Mouse (Mus musculus): ENCODE results near the gene Mrps27.

The Mrps27 gene

DNA sequence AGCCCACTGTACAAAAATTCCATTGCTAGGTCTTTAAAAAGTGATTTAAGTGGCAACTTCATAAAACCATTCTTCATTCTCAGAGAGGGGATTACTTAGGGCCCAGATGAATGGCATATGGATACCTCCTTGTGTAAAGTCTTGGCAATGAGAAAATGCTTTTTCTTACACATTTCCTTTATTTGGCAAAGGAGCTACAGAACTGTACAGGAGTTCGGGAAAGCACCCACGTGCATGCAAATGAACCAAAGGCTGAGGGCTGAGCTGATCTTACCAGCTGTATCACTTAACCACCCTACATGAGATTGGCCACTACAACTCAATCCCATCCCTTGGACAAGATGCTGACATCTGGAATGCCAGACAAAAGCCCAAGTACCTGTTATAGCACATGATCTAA lies 95.6 kb downstream of the Mrps27 start:
- DNase-seq (ENCODE audit: low spot score): no peak

DNA sequence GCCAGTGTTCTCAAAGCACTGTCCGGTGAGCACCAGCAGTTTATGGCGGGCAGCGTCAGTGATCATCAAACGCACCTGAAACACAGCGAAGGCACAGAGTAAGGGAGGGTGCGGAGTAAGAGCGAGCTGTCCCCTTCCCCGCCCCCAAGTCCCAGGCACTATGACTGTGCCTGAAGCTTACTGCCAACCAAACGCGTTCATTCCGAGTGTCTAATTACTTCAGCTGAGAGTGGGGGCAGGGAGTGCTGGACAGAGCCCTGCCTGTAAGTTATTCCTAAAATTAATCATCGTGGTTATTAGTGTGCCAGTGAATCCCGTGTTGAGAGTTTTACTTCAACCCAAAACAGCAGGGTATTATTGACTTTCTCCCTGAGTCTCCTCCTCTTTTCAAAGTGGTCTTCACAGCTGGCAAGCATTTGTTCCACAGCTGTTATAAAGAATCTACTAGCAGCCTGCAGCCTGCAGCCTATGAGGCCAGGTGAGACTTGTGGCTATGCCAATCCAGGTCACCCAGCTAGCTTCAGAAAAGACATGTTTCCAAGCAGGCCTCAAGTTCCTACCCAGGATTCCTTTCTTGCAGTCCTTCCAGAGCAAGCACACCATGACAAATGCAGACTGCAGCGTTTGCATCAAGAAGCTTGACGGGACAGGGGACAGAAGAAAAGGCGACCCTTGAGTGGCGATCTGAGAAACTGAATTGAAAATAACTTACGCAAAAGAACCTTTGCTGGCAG lies 97.3 kb downstream of the Mrps27 start:
- DNase-seq (ENCODE audit: low spot score): no peak

DNA sequence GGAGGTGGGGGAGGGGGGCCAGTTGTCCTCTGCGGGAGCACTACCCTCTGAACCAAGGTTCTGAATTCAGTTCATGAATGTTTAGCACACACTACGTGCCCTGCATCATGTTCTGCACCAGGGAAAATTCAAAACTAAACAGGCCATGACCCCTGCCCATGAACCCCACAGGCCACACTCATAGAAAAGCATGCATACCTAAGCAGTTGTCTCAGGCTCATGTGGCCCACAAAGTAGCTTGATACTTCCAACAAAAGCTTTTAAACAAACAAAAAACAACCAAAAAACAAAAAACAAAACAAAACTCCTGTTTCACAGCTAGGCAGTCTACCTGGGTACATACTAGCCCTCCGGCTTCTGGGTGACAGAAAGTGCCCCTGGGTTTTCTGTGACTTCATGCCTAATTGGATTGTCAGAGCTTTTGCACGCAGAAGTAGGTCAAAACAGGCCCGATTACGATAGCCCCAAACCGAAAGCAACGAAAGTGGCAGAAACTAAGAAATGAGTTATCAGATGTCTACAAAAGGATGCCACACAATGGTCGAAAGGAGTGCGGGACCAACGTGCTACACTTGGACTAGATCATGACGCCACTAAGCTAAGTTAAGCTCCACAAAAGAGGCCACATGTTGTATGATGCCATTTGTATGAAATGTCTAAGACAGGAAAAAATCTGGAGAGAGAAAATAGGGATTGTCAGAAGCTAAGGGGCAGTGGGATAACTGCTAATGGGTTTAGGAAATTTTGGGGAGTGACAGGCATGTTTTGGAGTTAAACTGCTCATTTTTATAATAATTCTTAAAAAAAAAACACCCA lies 98.1 kb downstream of the Mrps27 start:
- no peak for DNase-seq (ENCODE audit: low spot score)

DNA sequence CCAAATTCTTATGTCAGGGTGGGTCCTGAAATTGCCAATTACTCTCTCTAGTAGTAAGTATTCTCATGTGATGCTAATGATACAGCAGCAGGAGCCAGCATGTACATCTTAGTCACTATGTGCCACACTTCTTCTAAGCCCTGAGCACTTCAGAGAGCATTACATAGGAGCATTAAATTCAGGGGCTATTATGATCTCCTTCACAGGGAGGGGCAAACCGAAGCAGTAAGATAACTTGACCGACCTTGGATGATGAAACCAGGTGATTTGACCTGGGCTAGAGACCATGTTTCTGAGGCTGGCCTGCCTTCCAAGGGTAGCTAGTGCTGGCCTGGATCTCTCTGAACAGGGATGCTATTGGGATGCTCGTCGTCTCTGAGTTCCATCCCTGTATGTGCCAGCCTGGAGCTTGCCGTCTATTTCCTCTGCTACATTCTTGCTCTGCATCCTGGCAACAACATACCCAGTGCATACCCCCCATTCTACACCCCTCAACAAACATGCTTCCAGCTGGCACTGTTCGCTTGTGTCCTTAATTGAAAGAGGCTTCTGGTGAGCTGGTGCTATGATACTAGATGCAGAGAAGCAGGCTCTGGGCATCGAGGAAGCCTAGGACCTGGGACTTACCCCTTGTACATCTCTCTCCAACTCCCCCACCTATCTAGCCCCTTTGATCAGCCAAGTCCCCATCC lies 99.0 kb downstream of the Mrps27 start:
- DNase-seq (ENCODE audit: low spot score): no peak

DNA sequence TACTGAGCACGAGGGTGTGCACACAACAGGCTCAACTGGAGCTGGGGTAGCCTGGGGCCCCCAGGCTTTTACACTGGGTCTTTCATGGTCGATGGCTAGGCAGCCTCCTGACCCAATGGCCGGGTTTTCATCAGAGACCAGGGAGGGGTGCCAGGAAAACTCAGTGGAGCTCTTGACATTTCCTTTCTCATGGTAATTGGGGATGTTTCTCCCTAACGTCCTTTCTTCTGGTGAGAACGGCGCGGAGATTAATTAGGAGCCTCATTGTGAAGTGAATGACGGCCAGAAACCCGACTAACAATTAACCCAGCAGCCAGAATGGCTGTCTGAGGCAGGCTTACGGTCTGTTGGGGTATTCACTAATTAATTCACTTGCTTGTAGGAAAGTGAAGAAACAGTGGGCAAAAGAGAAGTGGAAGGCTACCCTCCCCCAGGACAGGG lies 99.9 kb downstream of the Mrps27 start:
- DNase-seq (ENCODE audit: low spot score): no peak

DNA sequence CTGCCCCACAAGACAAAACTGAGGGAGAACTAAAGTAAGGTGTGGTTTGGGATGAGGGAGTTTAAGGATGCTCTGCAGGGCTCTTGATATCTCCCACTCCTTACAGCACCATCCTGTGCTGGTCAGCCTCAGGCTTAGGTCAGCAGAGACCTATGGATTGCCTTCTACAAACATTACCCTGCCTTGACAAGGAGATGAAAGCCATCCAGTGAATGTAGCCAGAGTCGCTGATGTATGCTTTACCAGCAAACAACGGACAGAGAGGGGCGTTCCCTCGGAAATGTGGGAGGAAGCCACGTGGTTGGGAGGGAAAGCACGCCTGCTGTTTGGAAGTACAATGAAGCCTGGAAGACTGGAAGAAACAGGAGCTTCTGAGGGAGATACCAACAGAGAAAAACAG lies 100.3 kb downstream of the Mrps27 start:
- DNase-seq (ENCODE audit: low spot score): peak; percentile 34

DNA sequence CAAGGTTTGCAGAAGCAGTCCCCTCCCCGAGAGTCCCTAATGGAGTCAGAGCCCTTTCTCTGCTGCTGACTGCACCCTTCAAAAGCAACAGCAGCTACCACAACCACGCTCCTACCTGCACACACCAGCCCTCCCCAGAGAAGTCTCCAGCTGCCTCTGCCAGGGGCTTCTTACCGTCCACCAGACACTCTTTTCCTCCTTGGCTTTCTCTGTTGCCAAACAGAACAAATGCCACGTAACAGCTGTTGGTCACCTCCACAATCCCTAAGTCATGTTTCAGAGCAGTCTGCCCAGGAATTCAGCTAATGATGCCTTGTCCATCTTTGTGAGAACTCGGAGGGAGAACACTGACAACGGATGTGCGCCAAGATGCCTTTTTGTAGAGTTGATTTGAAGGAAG lies 102.4 kb downstream of the Mrps27 start:
- no peak for DNase-seq (ENCODE audit: low spot score)

DNA sequence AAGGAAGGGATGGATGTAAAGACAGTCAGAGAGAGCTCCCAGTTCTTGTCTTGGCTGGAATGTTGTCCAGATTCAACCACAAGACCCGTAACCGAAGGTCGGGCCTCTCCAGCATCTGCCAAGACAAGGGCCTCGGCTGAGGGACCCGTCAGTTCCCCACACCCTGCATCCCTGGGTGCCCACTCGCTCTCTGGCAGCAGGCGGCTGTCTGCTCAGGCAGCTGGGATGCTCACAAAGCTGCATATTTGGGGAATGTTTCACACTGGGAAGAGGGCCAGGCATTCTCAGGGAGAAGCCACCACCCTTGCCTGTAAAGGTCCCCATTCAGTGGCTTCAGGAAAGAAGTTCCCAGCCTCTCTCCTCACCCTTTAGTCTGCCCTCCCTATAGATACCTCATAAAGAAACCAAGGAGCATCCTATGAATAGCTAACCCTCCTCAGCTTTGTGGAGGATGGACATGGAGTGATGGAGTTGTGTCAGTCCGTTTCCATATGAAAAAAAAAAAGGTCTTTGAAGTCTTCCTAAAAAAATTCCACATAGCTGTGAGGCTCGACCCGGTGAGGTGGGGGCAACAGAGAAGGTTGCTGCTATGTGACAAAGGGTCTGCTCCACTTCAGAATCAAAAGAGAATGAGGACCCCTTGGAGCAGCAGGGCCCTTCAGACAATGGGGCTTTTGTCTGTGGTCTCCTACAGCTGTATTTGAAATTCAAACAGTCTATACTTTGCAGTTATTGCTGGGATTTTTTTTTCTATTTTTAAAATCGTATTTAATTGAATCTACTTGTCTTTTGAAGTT lies 103.0 kb downstream of the Mrps27 start:
- DNase-seq (ENCODE audit: low spot score): no peak

DNA sequence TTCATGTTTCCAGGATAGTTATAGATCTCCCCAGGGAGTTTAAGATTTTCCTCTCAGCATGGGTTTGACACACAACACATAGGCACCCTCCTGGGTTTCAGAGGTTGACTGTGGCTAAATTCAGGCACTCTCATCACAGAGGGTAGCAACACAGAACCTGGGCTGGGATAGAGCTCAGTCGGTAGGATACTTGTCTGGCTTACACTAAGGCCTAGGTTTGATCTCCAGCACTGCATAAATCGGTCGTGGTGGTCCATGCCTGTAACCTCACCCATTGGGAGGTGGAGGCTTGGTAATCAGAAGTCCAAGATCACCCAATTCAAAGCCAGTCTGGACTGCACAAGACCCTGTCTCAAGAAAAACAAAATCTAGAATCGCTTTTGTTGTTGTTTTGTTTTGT lies 103.7 kb downstream of the Mrps27 start:
- no peak for DNase-seq (ENCODE audit: low spot score)

DNA sequence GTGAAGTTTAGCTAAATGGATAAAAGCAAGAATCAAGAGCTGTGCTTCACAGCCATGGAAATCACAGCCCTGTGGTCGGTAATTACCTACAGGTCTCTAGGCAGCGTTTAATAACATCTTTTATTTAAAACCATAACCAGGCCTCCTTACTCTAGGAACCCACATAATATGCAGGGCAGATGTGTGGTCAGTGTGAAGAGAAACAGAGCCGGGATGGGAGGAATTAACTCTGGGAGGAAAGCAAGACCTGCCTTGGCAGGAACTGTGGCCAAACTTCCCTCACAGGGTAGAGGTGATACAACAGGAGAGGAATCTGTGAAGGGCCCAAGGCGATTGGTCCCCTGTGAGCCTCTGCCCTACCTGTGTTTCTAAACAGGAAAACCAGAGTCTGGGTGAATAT lies 105.0 kb downstream of the Mrps27 start:
- no peak for DNase-seq (ENCODE audit: low spot score)

DNA sequence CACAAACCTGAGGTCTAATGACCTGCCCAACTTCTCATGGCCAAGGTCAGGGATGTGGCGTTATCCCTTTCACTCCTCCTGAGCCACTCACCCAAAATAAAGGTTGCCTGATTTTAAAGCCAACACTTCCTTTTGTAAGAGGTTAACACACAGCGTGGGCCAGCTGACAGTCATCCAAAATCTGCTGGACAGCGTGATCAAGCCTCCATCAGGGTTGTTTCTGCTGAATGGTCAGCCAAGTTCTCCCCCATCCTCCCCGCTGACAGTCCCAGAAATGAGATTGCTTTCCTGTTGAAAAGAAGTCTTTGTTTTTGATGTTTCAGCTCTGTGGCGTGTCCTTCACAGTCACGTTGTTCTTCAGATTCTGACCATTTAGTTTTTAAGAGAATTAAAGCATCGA lies 106.2 kb downstream of the Mrps27 start:
- DNase-seq (ENCODE audit: low spot score): no peak

DNA sequence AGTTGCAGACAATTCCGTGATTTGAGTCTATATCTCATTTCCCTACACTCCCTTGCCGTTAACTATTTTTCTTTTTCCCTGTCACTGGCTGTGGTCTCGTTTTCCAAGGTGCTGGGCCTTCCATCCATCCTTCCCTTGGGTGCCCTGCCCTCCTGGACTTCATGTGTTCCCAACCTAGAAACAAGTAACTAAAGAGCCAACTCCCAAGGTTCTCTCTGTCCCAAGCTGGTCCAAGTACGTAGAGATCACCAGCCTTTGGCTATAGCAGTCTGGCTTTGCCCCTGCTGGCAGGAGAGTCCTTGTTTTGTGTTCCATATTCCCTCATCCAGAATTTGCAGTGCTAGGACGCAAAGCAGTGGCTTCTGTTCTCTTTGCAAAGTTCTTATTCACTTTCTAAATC lies 106.7 kb downstream of the Mrps27 start:
- no peak for DNase-seq (ENCODE audit: low spot score)

DNA sequence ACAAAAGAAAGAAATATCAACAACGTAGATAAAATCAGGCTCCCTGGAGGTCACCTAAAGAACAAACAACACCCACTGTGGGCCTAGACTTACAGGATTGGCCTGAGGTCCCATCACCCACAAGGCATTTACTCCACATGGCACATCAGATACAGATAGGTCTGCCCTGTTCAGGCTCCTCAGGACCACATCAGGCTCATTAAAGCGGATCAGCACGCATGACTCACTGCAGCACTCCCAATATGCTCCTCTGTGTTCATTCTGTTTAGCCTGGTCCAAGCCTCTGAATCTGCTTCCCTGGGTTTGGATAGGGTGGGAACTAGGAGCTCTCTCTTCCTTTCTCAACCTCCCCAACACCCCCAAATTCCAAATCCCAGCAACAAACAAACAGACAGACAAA lies 107.9 kb downstream of the Mrps27 start:
- DNase-seq (ENCODE audit: low spot score): no peak

DNA sequence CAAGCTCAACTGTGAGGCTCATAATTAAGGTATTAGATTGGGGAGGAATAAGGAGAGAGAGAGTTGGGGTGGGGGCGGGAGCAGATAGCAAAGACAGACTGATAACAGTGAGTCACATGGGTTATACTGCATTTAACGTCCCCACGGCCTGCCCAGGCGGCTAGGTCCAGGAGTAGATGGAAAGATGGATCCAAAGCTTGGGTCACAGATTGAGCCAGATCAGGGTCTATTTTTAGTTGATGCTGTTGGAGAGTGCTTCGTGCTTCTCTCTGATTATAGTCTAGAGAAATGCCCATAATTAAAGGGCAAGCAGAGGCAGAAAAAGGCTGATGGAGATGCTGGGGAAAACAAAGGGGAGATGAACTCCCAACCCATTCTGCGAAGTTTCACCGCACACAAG lies 110.4 kb downstream of the Mrps27 start:
- DNase-seq (ENCODE audit: low spot score): no peak

DNA sequence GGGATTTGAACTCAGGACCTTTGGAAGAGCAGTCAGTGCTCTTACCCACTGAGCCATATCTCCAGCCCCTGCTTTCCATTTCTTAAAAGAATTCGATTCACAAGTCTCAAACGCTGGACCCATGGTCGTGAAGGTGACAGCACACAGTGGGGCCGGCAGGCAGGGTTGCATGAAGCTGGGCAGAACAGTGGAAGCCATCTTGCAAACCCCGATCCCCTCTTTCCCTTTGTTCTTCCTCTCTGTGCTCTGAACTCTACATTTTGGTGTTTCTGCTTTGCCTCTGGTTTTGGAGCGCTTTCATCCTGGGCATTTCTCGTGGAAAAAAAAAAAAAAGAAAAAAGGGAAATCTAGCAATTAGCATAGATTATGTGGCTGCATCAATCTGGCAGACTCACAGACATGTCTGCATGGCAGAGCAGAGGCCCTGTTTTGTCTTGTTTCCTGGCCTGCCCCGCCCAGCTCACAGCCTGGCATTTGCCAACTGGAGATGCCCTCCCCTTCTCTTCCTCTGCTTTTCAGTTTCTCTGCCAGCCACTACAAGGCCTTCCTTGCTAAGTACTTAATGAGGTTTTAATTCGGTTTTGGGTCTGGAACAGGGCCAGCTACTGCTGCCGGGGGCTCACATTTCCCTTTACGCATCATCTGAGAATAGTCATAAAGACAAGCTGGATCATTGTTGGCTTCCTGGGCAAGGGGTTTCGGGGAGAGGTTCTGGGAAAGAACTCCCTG lies 114.2 kb downstream of the Mrps27 start:
- DNase-seq (ENCODE audit: low spot score): no peak

DNA sequence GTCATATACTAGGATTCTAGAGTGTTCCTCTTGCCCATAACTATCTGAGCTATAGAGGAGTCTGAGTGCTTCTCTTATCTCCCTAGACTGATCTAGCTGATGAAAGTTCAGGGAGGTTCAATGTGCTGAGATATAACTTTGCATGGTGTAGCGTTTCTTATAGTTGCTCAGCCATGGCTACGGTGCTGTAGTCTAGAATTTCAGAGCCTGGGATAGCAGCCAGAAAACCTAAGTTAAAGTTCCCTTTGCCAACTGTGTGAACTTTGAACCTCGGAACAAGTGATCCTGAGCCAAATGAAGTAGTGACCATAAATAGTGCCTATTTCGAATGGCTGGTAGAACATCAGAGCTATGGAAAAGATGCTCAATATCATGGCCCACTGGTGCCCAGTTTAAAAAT lies 115.0 kb downstream of the Mrps27 start:
- no peak for DNase-seq (ENCODE audit: low spot score)

DNA sequence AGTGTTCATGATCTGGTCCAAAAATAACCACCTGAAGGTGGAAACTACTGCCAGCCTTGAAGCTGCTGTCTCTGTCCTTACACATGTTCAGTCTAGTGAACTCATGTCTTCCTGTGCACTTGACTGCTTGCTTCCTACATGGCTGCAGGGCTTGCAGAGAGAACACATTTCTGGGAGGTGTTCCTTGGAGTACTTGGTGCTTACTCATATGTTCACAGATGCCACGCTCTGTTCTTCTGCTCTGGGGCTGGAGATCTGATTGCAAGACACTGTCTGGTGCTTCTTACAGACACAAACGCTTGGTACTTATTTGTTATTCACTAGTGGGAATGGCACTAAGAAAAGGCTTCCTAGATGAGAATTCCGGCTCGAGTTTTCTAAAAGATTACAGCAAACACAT lies 117.3 kb downstream of the Mrps27 start:
- no peak for DNase-seq (ENCODE audit: low spot score)

DNA sequence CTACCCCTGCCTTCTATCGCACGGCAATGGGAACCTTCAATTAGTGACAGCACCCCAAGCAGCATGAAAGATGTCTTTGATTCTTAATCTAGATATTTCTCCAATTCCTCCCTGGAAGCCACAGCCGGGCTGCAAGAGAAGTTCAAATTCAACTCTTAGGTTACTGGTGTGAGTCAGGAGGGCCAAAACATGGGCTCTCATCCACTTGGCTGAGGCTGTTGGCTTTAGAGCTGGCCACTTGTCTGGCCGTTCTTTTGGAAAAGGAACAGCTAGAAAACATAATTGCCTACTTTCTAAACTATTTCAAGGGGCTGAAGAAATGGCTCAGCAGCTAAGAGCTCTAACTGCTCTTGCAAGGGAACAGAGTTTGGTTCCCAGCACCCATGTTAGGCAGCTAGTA lies 120.0 kb downstream of the Mrps27 start:
- DNase-seq (ENCODE audit: low spot score): no peak
